Comparison of ENCODE assay signal across 8 mouse cellular contexts in genomic region chr12:81788672-81789084, GRCm38 (mm10). TPM values are rescaled to one million over a fixed set of nuclear protein-coding genes. Genes with fewer than 3 reads are reported as not detected.
DNase-seq lines count a peak whose midpoint lies in the region; ATAC-seq and TF ChIP-seq lines count a peak whose summit lies in the region.

No protein-coding gene starts in this region.

- no peaks in the 10 kb centered on the region for H3K36me3 ChIP-seq in C2C12 (ENCODE audit: control insufficient read depth, insufficient read depth)
- no peaks in the 10 kb centered on the region for H3K36me3 ChIP-seq in kidney, embryonic 16.5 days (ENCODE audit: insufficient read depth, low read length)
- no peaks in the 10 kb centered on the region for H3K36me3 ChIP-seq in limb, embryonic 15.5 days
- H3K36me3 ChIP-seq in neural tube, embryonic 11.5 days (ENCODE audit: control insufficient read depth, insufficient read depth, low read length) = no peaks in the 10 kb centered on the region
- no peaks in the 10 kb centered on the region for H3K36me3 ChIP-seq in testis, adult 2 months (ENCODE audit: control insufficient read depth, insufficient read depth, low read length)

- no peaks in the 10 kb centered on the region for H3K79me2 ChIP-seq in C2C12 (ENCODE audit: control insufficient read depth, insufficient read depth)

- 3% methylated on average over 9 of the region's 9 CpGs for WGBS in kidney, embryonic 16.5 days
- 3% methylated on average over 9 of the region's 9 CpGs for WGBS in limb, embryonic 15.5 days
- WGBS in neural tube, embryonic 11.5 days = 8% methylated on average over 9 of the region's 9 CpGs

- H3K4me3 ChIP-seq in C2C12 (ENCODE audit: insufficient read depth, poor library complexity, severe bottlenecking) = no peak overlapping the region
- H3K4me3 ChIP-seq in kidney, embryonic 16.5 days (ENCODE audit: low read length) = no peak overlapping the region
- H3K4me3 ChIP-seq in limb, embryonic 15.5 days = no peak overlapping the region
- no peak overlapping the region for H3K4me3 ChIP-seq in neural tube, embryonic 11.5 days (ENCODE audit: low read depth, low read length)
- no peak overlapping the region for H3K4me3 ChIP-seq in testis, adult 2 months (ENCODE audit: control insufficient read depth, low read depth, low read length)

- DNase-seq in adrenal gland, adult 8-10 months = peak; percentile 90
- DNase-seq in embryo, embryonic 9.5 days (ENCODE audit: extremely low spot score) = peak; percentile 95
- peak; percentile 94 for DNase-seq in heart, adult 8-10 months (ENCODE audit: low spot score)
- peak; percentile 92 for DNase-seq in neural tube, embryonic 11.5 days (ENCODE audit: low spot score)

- H3K27ac ChIP-seq in kidney, embryonic 16.5 days (ENCODE audit: low read length) = no peak overlapping the region
- no peak overlapping the region for H3K27ac ChIP-seq in limb, embryonic 15.5 days
- H3K27ac ChIP-seq in neural tube, embryonic 11.5 days (ENCODE audit: low read depth, low read length) = no peak overlapping the region
- H3K27ac ChIP-seq in testis, adult 2 months (ENCODE audit: control insufficient read depth, insufficient read depth, low read depth, low read length) = no peak overlapping the region

- TF ChIP-seq CTCF in C2C12 (IDR thresholded peaks at IDR 0.05; ENCODE audit: control insufficient read depth, insufficient read depth, insufficient read length) = peak; percentile 96
- peak; percentile 99 for TF ChIP-seq CTCF in testis, adult 2 months (IDR thresholded peaks at IDR 0.05; ENCODE audit: control insufficient read depth, insufficient read depth, insufficient replicate concordance, low read depth, low read length)

- no peaks in the 10 kb centered on the region; the same call in 1 of the 2 replicates for H3K4me1 ChIP-seq in kidney, embryonic 16.5 days (ENCODE audit: insufficient read depth, low read length)
- H3K4me1 ChIP-seq in limb, embryonic 15.5 days = no peaks in the 10 kb centered on the region
- no peaks in the 10 kb centered on the region for H3K4me1 ChIP-seq in neural tube, embryonic 11.5 days (ENCODE audit: control insufficient read depth, insufficient read depth, low read length)
- H3K4me1 ChIP-seq in testis, adult 2 months (ENCODE audit: control insufficient read depth, insufficient read depth, low read length) = peaks cover 3% of the 10 kb centered on the region

- peaks cover 13% of the 10 kb centered on the region for H3K27me3 ChIP-seq in C2C12 (ENCODE audit: control insufficient read depth, insufficient read depth, insufficient read length)
- 0 out of 2 replicates have a peak, but pooled peaks cover 10% of the 10 kb centered on the region for H3K27me3 ChIP-seq in kidney, embryonic 16.5 days (ENCODE audit: insufficient read depth, low read length)
- peaks cover 16% of the 10 kb centered on the region for H3K27me3 ChIP-seq in limb, embryonic 15.5 days
- no peaks in the 10 kb centered on the region for H3K27me3 ChIP-seq in neural tube, embryonic 11.5 days (ENCODE audit: control insufficient read depth, insufficient read depth, low read length)
- no peaks in the 10 kb centered on the region for H3K27me3 ChIP-seq in testis, adult 2 months (ENCODE audit: control insufficient read depth, insufficient read depth, low read length)

- ATAC-seq in kidney, embryonic 16.5 days (ENCODE audit: low FRiP score, low TSS enrichment) = peak; percentile 46; the same call in 1 of the 2 replicates
- ATAC-seq in limb, embryonic 15.5 days (ENCODE audit: insufficient number of reproducible peaks, low FRiP score, low TSS enrichment, low read depth) = no peak
- ATAC-seq in neural tube, embryonic 11.5 days (ENCODE audit: insufficient read depth, low FRiP score, low TSS enrichment) = no peak

- H3ac ChIP-seq in C2C12 (ENCODE audit: control insufficient read depth, insufficient read length, low read depth) = no peak overlapping the region

- no peak for TF ChIP-seq POLR2A in testis, adult 2 months (IDR thresholded peaks at IDR 0.05; ENCODE audit: control insufficient read depth, low read depth, low read length)

- H3K9ac ChIP-seq in kidney, embryonic 16.5 days (replicated peaks; ENCODE audit: low read length) = no peak overlapping the region
- no peak overlapping the region for H3K9ac ChIP-seq in limb, embryonic 15.5 days
- H3K9ac ChIP-seq in neural tube, embryonic 11.5 days (ENCODE audit: low read length) = no peak overlapping the region

- no peaks in the 10 kb centered on the region for H3K9me3 ChIP-seq in kidney, embryonic 16.5 days (ENCODE audit: low read length)
- no peaks in the 10 kb centered on the region for H3K9me3 ChIP-seq in limb, embryonic 15.5 days
- H3K9me3 ChIP-seq in neural tube, embryonic 11.5 days (ENCODE audit: control insufficient read depth, low read length) = no peaks in the 10 kb centered on the region

- H3K4me2 ChIP-seq in kidney, embryonic 16.5 days (replicated peaks; ENCODE audit: low read depth, low read length) = peak overlapping the region; percentile 27
- peak overlapping the region; percentile 1; the same call in 1 of the 2 replicates for H3K4me2 ChIP-seq in limb, embryonic 15.5 days
- H3K4me2 ChIP-seq in neural tube, embryonic 11.5 days (ENCODE audit: low read depth) = no peak overlapping the region

- H3K79me3 ChIP-seq in C2C12 (ENCODE audit: low read depth) = no peaks in the 10 kb centered on the region

TF ChIP-seq in C2C12, 6 proteins besides CTCF, POLR2A, EP300 and RAD21:
- TF ChIP-seq MAX (IDR thresholded peaks at IDR 0.05) (no peak), MYOD1 (IDR thresholded peaks at IDR 0.05; ENCODE audit: control insufficient read depth, insufficient read length, low read depth) (no peak), USF1 (IDR thresholded peaks at IDR 0.05; ENCODE audit: low read depth) (no peak), CEBPB (IDR thresholded peaks at IDR 0.05; ENCODE audit: low read depth) (no peak), FOSL1 (IDR thresholded peaks at IDR 0.05; ENCODE audit: insufficient read depth, low read length, poor library complexity, severe bottlenecking) (no peak), MYOG (IDR thresholded peaks at IDR 0.05; ENCODE audit: control insufficient read depth, extremely low read depth, insufficient read length) (no peak)

RNA-seq across cellular contexts. Expression of gene Map3k9, which starts 7.7 kb away (rescaled TPM):
- 0.29 TPM for polyA plus RNA-seq in C2C12 (2012; fragmentation: generic; extraction: Trizol)
- 1 to 10 TPM; 1.6 to 9.7 (median 5.5) TPM for total RNA-seq in adrenal gland, adult 8-10 months (2022)
- under 1 TPM; 0.09 to 0.26 (median 0.18) TPM for total RNA-seq in heart, adult 8-10 months (2022)
- 0.73 and 0.97 TPM in 2 replicates for polyA plus RNA-seq in kidney, embryonic 16.5 days (2015; fragmentation: Nextera tagmentation; extraction: Ambion mirVana)
- polyA plus RNA-seq in limb, embryonic 15.5 days (2015; fragmentation: Nextera tagmentation; extraction: Ambion mirVana) = 1.0 and 1.2 TPM in 2 replicates
- 3.6 and 3.7 TPM in 2 replicates for polyA plus RNA-seq in neural tube, embryonic 11.5 days (2014; fragmentation: Nextera tagmentation; extraction: Ambion mirVana)
- 3.2 and 3.3 TPM in 2 replicates for polyA plus RNA-seq in testis, adult 2 months (2012; rRNA removed)
